Mouse (Mus musculus): Measurements from ENCODE around the gene Gm10974.

GRCm38 (mm10) chr7:66375736-66376135 is 10.0 kb downstream of the Gm10974 start:
- no peak for TF ChIP-seq CTCF (IDR thresholded peaks at IDR 0.05; ENCODE audit: extremely low read depth, insufficient read depth, insufficient read length, insufficient replicate concordance)
- TF ChIP-seq POLR2A (IDR thresholded peaks at IDR 0.05; ENCODE audit: low read depth, low read length): no peak

Measured in spleen, adult 2 months (tissue).